Mouse (Mus musculus) heart, embryonic 12.5 days (tissue): ENCODE measurements around the gene Crygd. TPM values are rescaled to one million over a fixed set of nuclear protein-coding genes. Genes with fewer than 3 reads are reported as not detected.

Experiments used
- ATAC-seq: fragments of 200-750 bp; cut with Nextera tagmentation; 2 replicates; pipeline ENCODE4 v1.8.0; 2017; ENCODE audit warnings: moderate TSS enrichment, moderate library complexity; ENCODE audit not compliant: insufficient number of reproducible peaks, low FRiP score
- H3K27ac ChIP-seq: fragments of 300-500 bp; sonication (generic); 2 replicates; pipeline ENCODE4 v1.5.1; 2016; ENCODE audit warnings: mild to moderate bottlenecking, moderate library complexity; ENCODE audit not compliant: poor library complexity, severe bottlenecking
- H3K27me3 ChIP-seq: fragments of 300-500 bp; sonication (generic); replicated peaks from 2 replicates; pipeline ENCODE4 v1.6.1; 2016; ENCODE audit warnings: mild to moderate bottlenecking, moderate library complexity
- H3K36me3 ChIP-seq: fragments of 300-500 bp; sonication (generic); 2 replicates; pipeline ENCODE4 v1.6.1; 2016; ENCODE audit warnings: mild to moderate bottlenecking, moderate library complexity
- H3K4me1 ChIP-seq: fragments of 300-500 bp; sonication (generic); replicated peaks from 2 replicates; pipeline ENCODE4 v1.6.1; 2016; ENCODE audit warnings: mild to moderate bottlenecking
- H3K4me2 ChIP-seq: fragments of 300-500 bp; sonication (generic); 2 replicates; pipeline ENCODE4 v1.6.1; 2016; ENCODE audit warnings: mild to moderate bottlenecking, moderate library complexity
- H3K4me3 ChIP-seq: fragments of 300-500 bp; sonication (generic); 2 replicates; pipeline ENCODE4 v1.5.1; 2016; ENCODE audit warnings: mild to moderate bottlenecking
- H3K9ac ChIP-seq: fragments of 300-500 bp; sonication (generic); 2 replicates; pipeline ENCODE4 v1.6.1; 2016; ENCODE audit warnings: mild to moderate bottlenecking, moderate library complexity
- H3K9me3 ChIP-seq: fragments of 300-500 bp; sonication (generic); replicated peaks from 2 replicates; pipeline ENCODE4 v1.6.1; 2016; ENCODE audit warnings: mild to moderate bottlenecking, moderate library complexity
- WGBS: fragments of 180-500 bp; shearing (Covaris S2); methylation state at CpG from one replicate; pipeline ENCODE4 v1.1.7; 2016; 5-methylcytosine and 5-hydroxymethylcytosine counted together
- polyA plus RNA-seq: library from polyadenylated mRNA; unstranded; fragments of >200 nt; fragmentation: Nextera tagmentation; extraction: Ambion mirVana; gene quantifications from 2 replicates; pipeline ENCODE4 v1.2.1, GENCODE M21; 2016

Gene Crygd
- not detected in 2 replicates for polyA plus RNA-seq

GRCm38 (mm10) chr1:65063352-65063751, at the start of gene Crygd:
TSS of gene Crygd (minus strand) at chr1:65063452.
- Histone ChIP-seq H3K4me2 (no peak within 1 kb of the TSS), H3K9ac (no peak within 1 kb of the TSS), H3K4me1 (no peaks in the 10 kb centered on the region), H3K36me3 (no peaks in the 10 kb centered on the region), H3K4me3 (no peak within 1 kb of the TSS), H3K9me3 (peaks cover 4% of the 10 kb centered on the region; the same call in 1 of the 2 replicates), H3K27ac (no peak within 1 kb of the TSS), H3K27me3 (no peaks in the 10 kb centered on the region)
- WGBS: 78% methylated on average over 8 of the region's 8 CpGs
- no peak for ATAC-seq

GRCm38 (mm10) chr1:65112807-65113196, 49.5 kb upstream of the Crygd start:
- Histone ChIP-seq H3K9ac (no peak overlapping the region), H3K27ac (no peak overlapping the region), H3K4me1 (no peaks in the 10 kb centered on the region), H3K27me3 (no peaks in the 10 kb centered on the region), H3K4me2 (peak overlapping the region; percentile 56), H3K9me3 (no peaks in the 10 kb centered on the region), H3K4me3 (peak overlapping the region; percentile 9; the same call in 1 of the 2 replicates), H3K36me3 (no peaks in the 10 kb centered on the region)
- no peak for ATAC-seq
- 57% methylated on average over 14 of the region's 14 CpGs for WGBS

- Histone ChIP-seq H3K4me3 (peak overlapping the region; percentile 9; the same call in 1 of the 2 replicates), H3K36me3 (no peaks in the 10 kb centered on the region), H3K4me2 (peak overlapping the region; percentile 56), H3K9ac (no peak overlapping the region), H3K27me3 (no peaks in the 10 kb centered on the region), H3K27ac (no peak overlapping the region), H3K4me1 (no peaks in the 10 kb centered on the region), H3K9me3 (no peaks in the 10 kb centered on the region)
- 11% methylated on average over 8 of the region's 8 CpGs for WGBS
- no peak for ATAC-seq
Measured at GRCm38 (mm10) chr1:65112031-65112806, 49.0 kb upstream of the Crygd start.

- Histone ChIP-seq H3K36me3 (no peaks in the 10 kb centered on the region), H3K4me1 (no peaks in the 10 kb centered on the region), H3K9me3 (no peaks in the 10 kb centered on the region), H3K27me3 (no peaks in the 10 kb centered on the region), H3K4me3 (no peak overlapping the region), H3K4me2 (peak overlapping the region; percentile 32; the same call in 1 of the 2 replicates), H3K27ac (no peak overlapping the region), H3K9ac (no peak overlapping the region)
- WGBS: 58% methylated on average over 25 of the region's 25 CpGs
- ATAC-seq: no peak
Measured at GRCm38 (mm10) chr1:65109756-65110435, 46.6 kb upstream of the Crygd start.

- H3K4me2 ChIP-seq: no peak overlapping the region
- H3K36me3 ChIP-seq: no peaks in the 10 kb centered on the region
- WGBS: 80% methylated on average over 8 of the region's 8 CpGs
- no peaks in the 10 kb centered on the region for H3K4me1 ChIP-seq
- H3K27me3 ChIP-seq: no peaks in the 10 kb centered on the region
- no peaks in the 10 kb centered on the region for H3K9me3 ChIP-seq
- no peak for ATAC-seq
- no peak overlapping the region for H3K9ac ChIP-seq
- no peak overlapping the region for H3K4me3 ChIP-seq
- no peak overlapping the region for H3K27ac ChIP-seq
Measured at GRCm38 (mm10) chr1:65109196-65109595, 45.9 kb upstream of the Crygd start.

GRCm38 (mm10) chr1:65107654-65108279, 44.5 kb upstream of the Crygd start:
- 87% methylated on average over 10 of the region's 10 CpGs for WGBS
- Histone ChIP-seq H3K27ac (no peak overlapping the region), H3K27me3 (no peaks in the 10 kb centered on the region), H3K9me3 (no peaks in the 10 kb centered on the region), H3K4me3 (no peak overlapping the region), H3K4me2 (no peak overlapping the region), H3K9ac (no peak overlapping the region), H3K36me3 (no peaks in the 10 kb centered on the region), H3K4me1 (no peaks in the 10 kb centered on the region)
- ATAC-seq: no peak

- no peaks in the 10 kb centered on the region for H3K36me3 ChIP-seq
- no peaks in the 10 kb centered on the region for H3K4me1 ChIP-seq
- no peak within 1 kb of the TSS for H3K9ac ChIP-seq
- H3K4me2 ChIP-seq: no peak within 1 kb of the TSS
- ATAC-seq: no peak
- no peak within 1 kb of the TSS for H3K4me3 ChIP-seq
- 83% methylated on average over 11 of the region's 11 CpGs for WGBS
- no peak within 1 kb of the TSS for H3K27ac ChIP-seq
- no peaks in the 10 kb centered on the region for H3K27me3 ChIP-seq
- H3K9me3 ChIP-seq: no peaks in the 10 kb centered on the region
Measured at GRCm38 (mm10) chr1:65103273-65103672, 40.0 kb upstream of the Crygd start, which contains the start of gene Cryga. TSS of gene Cryga (minus strand) at chr1:65103373.

- ATAC-seq: no peak
- Histone ChIP-seq H3K36me3 (no peaks in the 10 kb centered on the region), H3K9me3 (no peaks in the 10 kb centered on the region), H3K9ac (no peak overlapping the region), H3K4me3 (no peak overlapping the region), H3K4me2 (no peak overlapping the region), H3K27me3 (no peaks in the 10 kb centered on the region), H3K4me1 (no peaks in the 10 kb centered on the region), H3K27ac (no peak overlapping the region)
- 73% methylated on average over 3 of the region's 3 CpGs for WGBS
Measured at GRCm38 (mm10) chr1:65096953-65097352, 33.7 kb upstream of the Crygd start.

- ATAC-seq: no peak
- Histone ChIP-seq H3K4me2 (no peak overlapping the region), H3K4me1 (no peaks in the 10 kb centered on the region), H3K27ac (no peak overlapping the region), H3K27me3 (no peaks in the 10 kb centered on the region), H3K4me3 (no peak overlapping the region), H3K9me3 (no peaks in the 10 kb centered on the region), H3K36me3 (no peaks in the 10 kb centered on the region), H3K9ac (no peak overlapping the region)
- 87% methylated on average over 3 of the region's 3 CpGs for WGBS
Measured at GRCm38 (mm10) chr1:65091566-65091965, 28.3 kb upstream of the Crygd start.

GRCm38 (mm10) chr1:65090370-65090769, 27.1 kb upstream of the Crygd start:
- no peak for ATAC-seq
- no peaks in the 10 kb centered on the region for H3K27me3 ChIP-seq
- no peak overlapping the region for H3K4me2 ChIP-seq
- no peaks in the 10 kb centered on the region for H3K36me3 ChIP-seq
- H3K4me1 ChIP-seq: no peaks in the 10 kb centered on the region
- no peak overlapping the region for H3K27ac ChIP-seq
- no peak overlapping the region for H3K9ac ChIP-seq
- H3K4me3 ChIP-seq: no peak overlapping the region
- 51% methylated on average over 2 of the region's 2 CpGs for WGBS
- H3K9me3 ChIP-seq: no peaks in the 10 kb centered on the region
